Mouse (Mus musculus) cerebellum, adult 9-10 months (tissue): ENCODE measurements around the gene Mlh3.

Source experiments
- DNase-seq: peaks from one replicate; pipeline ENCODE4 v3.0.0; 2022

Mlh3 gene

GRCm38 (mm10) chr12:85280845-85281651 lies 10.6 kb upstream of the Mlh3 start:
- no peak for DNase-seq

- DNase-seq = peak; percentile 100
These were observed 9.9 kb upstream of the Mlh3 start for GRCm38 (mm10) chr12:85280105-85280844.

GRCm38 (mm10) chr12:85279396-85280080 lies 9.1 kb upstream of the Mlh3 start:
- peak; percentile 67 for DNase-seq

GRCm38 (mm10) chr12:85278919-85279318 lies 8.5 kb upstream of the Mlh3 start:
- no peak for DNase-seq

GRCm38 (mm10) chr12:85276273-85276672 lies 5.9 kb upstream of the Mlh3 start:
- DNase-seq = no peak

- DNase-seq = no peak
These were observed 3.1 kb upstream of the Mlh3 start for GRCm38 (mm10) chr12:85273508-85273907.

- DNase-seq = no peak
These were observed 1.4 kb upstream of the Mlh3 start for GRCm38 (mm10) chr12:85271843-85272206.

GRCm38 (mm10) chr12:85271132-85271842 lies 888 bp upstream of the Mlh3 start:
- DNase-seq = no peak

- DNase-seq = no peak
These were observed 578 bp downstream of the Mlh3 start for GRCm38 (mm10) chr12:85269821-85270220.

- no peak for DNase-seq
These were observed 4.2 kb downstream of the Mlh3 start for GRCm38 (mm10) chr12:85266248-85266647.

GRCm38 (mm10) chr12:85264940-85265339 lies 5.5 kb downstream of the Mlh3 start:
- DNase-seq = no peak

GRCm38 (mm10) chr12:85264531-85264930 lies 5.9 kb downstream of the Mlh3 start:
- DNase-seq = no peak

- no peak for DNase-seq
These were observed 7.2 kb downstream of the Mlh3 start for GRCm38 (mm10) chr12:85263190-85263589.

- no peak for DNase-seq
These were observed 7.9 kb downstream of the Mlh3 start for GRCm38 (mm10) chr12:85262489-85262888.

GRCm38 (mm10) chr12:85257008-85257639 lies 13.3 kb downstream of the Mlh3 start:
- no peak for DNase-seq

- no peak for DNase-seq
These were observed 14.2 kb downstream of the Mlh3 start for GRCm38 (mm10) chr12:85256074-85256751.

GRCm38 (mm10) chr12:85252083-85252482 lies 18.3 kb downstream of the Mlh3 start:
- no peak for DNase-seq

GRCm38 (mm10) chr12:85237553-85237952 lies 32.8 kb downstream of the Mlh3 start:
- DNase-seq = no peak

GRCm38 (mm10) chr12:85233376-85234358 lies 36.7 kb downstream of the Mlh3 start:
- no peak for DNase-seq

GRCm38 (mm10) chr12:85227876-85228599 lies 42.4 kb downstream of the Mlh3 start:
- no peak for DNase-seq
